Comparison of ENCODE assay signal across 13 mouse cellular contexts in genomic region chr4:63226164-63226882, GRCm38 (mm10). TPM values are rescaled to one million over a fixed set of nuclear protein-coding genes. Genes with fewer than 3 reads are reported as not detected.
DNase-seq lines count a peak whose midpoint lies in the region; ATAC-seq and TF ChIP-seq lines count a peak whose summit lies in the region.
"Had no signal": no experiment of that assay in that cellular context is flagged by ENCODE, and none has a peak within 500 bp of the region (broad histone marks: within the 10 kb centered on the region; RNA-seq: fewer than 3 reads in every experiment).

No protein-coding gene starts in this region.

- no peaks in the 10 kb centered on the region for H3K27me3 ChIP-seq in Patski
- no peaks in the 10 kb centered on the region for H3K27me3 ChIP-seq in forebrain, embryonic 14.5 days (replicated peaks; ENCODE audit: control insufficient read depth, insufficient read depth, low read length)

- no peaks in the 10 kb centered on the region for H3K36me3 ChIP-seq in forebrain, embryonic 14.5 days (ENCODE audit: control insufficient read depth, insufficient read depth, low read length)

- no peaks in the 10 kb centered on the region for H3K9me3 ChIP-seq in forebrain, embryonic 14.5 days (replicated peaks; ENCODE audit: control insufficient read depth, low read length)

- in situ Hi-C loops in Patski (cut with MboI; ENCODE audit: low pct_unique_long_range_greater_than_20kb): no loop called here

- H3K27ac ChIP-seq in forebrain, embryonic 14.5 days (ENCODE audit: low read depth, low read length): no peak overlapping the region
- H3K27ac ChIP-seq: layer of hippocampus, adult 2 months had no signal

- peak; percentile 40 for DNase-seq in kidney, adult 18-20 months
- DNase-seq in kidney, adult 11 months: no peak
- DNase-seq in Patski (ENCODE audit: low read depth, low spot score): no peak
- peak; percentile 71 for DNase-seq in forebrain, embryonic 14.5 days (ENCODE audit: low spot score)
- peak; percentile 46 for DNase-seq in kidney, postnatal 14 days
- DNase-seq in adrenal gland, adult 2 months: no peak
- no peak for DNase-seq in urinary bladder, postnatal 14 days (ENCODE audit: low spot score)
- no peak for DNase-seq in urinary bladder, adult 18-20 months (ENCODE audit: low spot score in 2 of 2)
- DNase-seq: adrenal gland, postnatal 36 days; thymus, postnatal 4 days had no signal

- H3K4me1 ChIP-seq in forebrain, embryonic 14.5 days (ENCODE audit: control insufficient read depth, insufficient read depth, low read length): peaks cover 16% of the 10 kb centered on the region

- ATAC-seq in Patski: peak; percentile 38
- ATAC-seq in forebrain, embryonic 14.5 days: peak; percentile 47; the same call in 1 of the 2 replicates

- H3K4me2 ChIP-seq in forebrain, embryonic 14.5 days (ENCODE audit: low read length): no peak overlapping the region

- H3K9ac ChIP-seq in forebrain, embryonic 14.5 days (ENCODE audit: low read length): no peak overlapping the region

- POLR2A ChIA-PET in Patski (lab: Charles Lee): interaction anchor here (1.5 kb wide), 1 partner anchor 9 kb away, joined by 7 read pairs; no protein-coding TSS in a partner anchor

- TF ChIP-seq CTCF in Patski (IDR thresholded peaks at IDR 0.05): no peak

- CTCF ChIA-PET in Patski (lab: Charles Lee): interaction anchor here (1.3 kb wide), 1 partner anchor 68 kb away, joined by 5 read pairs; no protein-coding TSS in a partner anchor

- no peak overlapping the region for H3K4me3 ChIP-seq in forebrain, embryonic 14.5 days (ENCODE audit: low read depth, low read length)
- H3K4me3 ChIP-seq: layer of hippocampus, adult 2 months had no signal

- WGBS in forebrain, embryonic 14.5 days: 50% methylated on average over 8 of the region's 8 CpGs

RNA-seq across cellular contexts. Expression of gene Col27a1, which starts 12.5 kb away (rescaled TPM):
- 4.2 TPM for polyA plus RNA-seq in Patski (2021)
- 0.57 and 1.0 TPM in 2 replicates for polyA plus RNA-seq in forebrain, embryonic 14.5 days (2014; fragmentation: Nextera tagmentation; extraction: Ambion mirVana)
- total RNA-seq in adrenal gland, adult 2 months (2021): 10 to 100 TPM in 1 of 2 experiments, 1 to 10 TPM in 1; 8.4 to 13.0 TPM
- polyA plus RNA-seq in adrenal gland, adult 2 months (2012; rRNA removed): 12.9 and 14.9 TPM in 2 replicates

RNA-seq across cellular contexts. Expression of gene Kif12, which starts 54.4 kb away (rescaled TPM):
- polyA plus RNA-seq in Patski (2021): 10.7 TPM
- not detected in 2 replicates for polyA plus RNA-seq in forebrain, embryonic 14.5 days (2014; fragmentation: Nextera tagmentation; extraction: Ambion mirVana)
- not detected for total RNA-seq in adrenal gland, adult 2 months (2021)
- 0.26 TPM in 1 of 2 replicates, not detected in the other for polyA plus RNA-seq in adrenal gland, adult 2 months (2012; rRNA removed)
- total RNA-seq: adrenal gland, postnatal 36 days; gastrocnemius, postnatal 4 days; layer of hippocampus, adult 2 months; megakaryocyte progenitor cell, adult 5-6 weeks had no signal

Comparison
In these comparisons a context has a peak if more than half of its experiments do, and no peak if none do; other contexts are left out.
1. DNase-seq: peak in kidney, adult 18-20 months (single experiment), forebrain, embryonic 14.5 days (single experiment) and kidney, postnatal 14 days (single experiment); none in kidney, adult 11 months (single experiment), Patski (single experiment), adrenal gland, adult 2 months (single experiment), urinary bladder, postnatal 14 days (single experiment) and urinary bladder, adult 18-20 months (0 of 2).